Mouse (Mus musculus) bone marrow macrophage, adult 2 months (primary cell): ENCODE results near the gene 9530003J23Rik. TPM values are rescaled to one million over a fixed set of nuclear protein-coding genes. Genes with fewer than 3 reads are reported as not detected.

Experiments used
- H3K27ac ChIP-seq: 2 replicates; pipeline ENCODE4 v1.5.1; 2012; ENCODE audit warnings: low read depth, low read length; ENCODE audit not compliant: insufficient read depth
- H3K4me1 ChIP-seq: 2 replicates; pipeline ENCODE4 v1.6.1; 2012; ENCODE audit warnings: low read length; ENCODE audit not compliant: control insufficient read depth, insufficient read depth
- H3K4me3 ChIP-seq: 2 replicates; pipeline ENCODE4 v1.5.1; 2012; ENCODE audit warnings: mild to moderate bottlenecking, low read length, moderate library complexity; ENCODE audit not compliant: insufficient read depth
- CTCF ChIP-seq: IDR thresholded peaks from 2 replicates; pipeline ENCODE4 v1.5.1; 2012; ENCODE audit warnings: low read depth, mild to moderate bottlenecking, low read length, moderate library complexity
- POLR2A ChIP-seq: IDR thresholded peaks from 2 replicates; pipeline ENCODE4 v1.6.1; 2012; ENCODE audit warnings: mild to moderate bottlenecking, low read depth, low read length, borderline replicate concordance
- polyA plus RNA-seq: library from polyadenylated mRNA; stranded (reverse); fragments of >200 nt; gene quantifications from 2 replicates; pipeline ENCODE4 v1.2.4, GENCODE M21; 2012; ENCODE audit not compliant: missing spikeins, insufficient read depth, insufficient read length

Gene 9530003J23Rik
- polyA plus RNA-seq, 1 experiment = not detected

- Histone ChIP-seq H3K4me3 (no peak overlapping the region), H3K4me1 (no peaks in the 10 kb centered on the region), H3K27ac (no peak overlapping the region)
- no peak for TF ChIP-seq CTCF
These were observed 43.5 kb downstream of the 9530003J23Rik start for GRCm38 (mm10) chr10:117195005-117195404.

- TF ChIP-seq CTCF (no peak), POLR2A (no peak)
- Histone ChIP-seq H3K27ac (no peak overlapping the region), H3K4me3 (no peak overlapping the region), H3K4me1 (no peaks in the 10 kb centered on the region)
These were observed 45.1 kb downstream of the 9530003J23Rik start for GRCm38 (mm10) chr10:117193364-117193763.

DNA sequence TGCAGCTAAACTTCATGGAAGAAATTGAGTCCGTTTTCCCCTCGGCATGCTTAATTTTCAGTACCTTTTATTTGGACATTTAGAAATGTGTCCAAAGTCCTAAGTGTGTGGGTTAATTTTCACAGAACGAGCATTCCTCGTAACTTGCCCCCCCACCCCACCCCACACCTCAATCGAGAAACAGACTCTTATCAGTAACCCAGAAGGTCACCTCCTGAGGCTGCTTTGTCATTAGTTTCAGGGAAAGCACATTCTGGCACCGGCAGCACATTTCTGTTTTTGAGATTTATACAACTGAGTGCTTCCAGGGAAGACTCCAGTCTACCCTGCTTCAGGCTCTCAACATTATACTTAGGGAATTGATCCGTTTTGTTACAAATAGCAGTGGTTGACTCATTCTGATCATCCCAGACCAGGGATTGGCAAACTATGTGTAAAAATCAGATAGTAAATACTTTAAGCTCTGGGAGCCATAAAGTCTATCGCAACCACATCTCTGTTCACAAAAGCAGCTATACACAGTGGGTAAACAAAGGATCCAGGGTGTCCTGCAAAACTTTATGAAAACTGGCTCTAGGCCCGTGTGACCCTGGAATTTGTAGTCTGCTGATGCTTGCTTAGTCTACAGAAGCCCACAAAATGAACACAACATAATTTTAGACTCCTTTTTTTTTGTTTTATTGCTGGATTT lies 53.0 kb downstream of the 9530003J23Rik start:
- TF ChIP-seq POLR2A = no peak
- TF ChIP-seq CTCF = no peak
- Histone ChIP-seq H3K27ac (no peak overlapping the region), H3K4me3 (no peak overlapping the region), H3K4me1 (no peaks in the 10 kb centered on the region)

Other genes starting within 250 kb of the 9530003J23Rik start
- not detected in 2 replicates for gene Lrrc10, start 193.4 kb downstream of the 9530003J23Rik start, polyA plus RNA-seq
- gene Cct2, start 174.9 kb downstream of the 9530003J23Rik start, polyA plus RNA-seq = 154 and 173 TPM in 2 replicates
- gene Frs2, start 90.2 kb downstream of the 9530003J23Rik start, polyA plus RNA-seq = 18.2 and 20.5 TPM in 2 replicates
- gene Yeats4, start 14.2 kb downstream of the 9530003J23Rik start, polyA plus RNA-seq = 61.0 and 64.0 TPM in 2 replicates
- 36,853 and 37,625 TPM in 2 replicates for gene Lyz2, start 43.6 kb upstream of the 9530003J23Rik start, polyA plus RNA-seq
- gene Lyz1, start 54.2 kb upstream of the 9530003J23Rik start, polyA plus RNA-seq = 90.7 and 94.4 TPM in 2 replicates
- gene Cpsf6, start 141.3 kb upstream of the 9530003J23Rik start, polyA plus RNA-seq = 57.9 and 60.2 TPM in 2 replicates